Mouse (Mus musculus) ES-E14 (cell line): ENCODE results near the gene Zfp563. TPM values are rescaled to one million over a fixed set of nuclear protein-coding genes. Genes with fewer than 3 reads are reported as not detected.

Source experiments
- DNase-seq: peaks from one replicate; pipeline ENCODE4 v3.0.0-alpha.2; 2013; ENCODE audit warnings: low read depth, low spot score
- H3K27ac ChIP-seq: 2 replicates; pipeline ENCODE4 v1.5.1; 2012; ENCODE audit warnings: low read depth, mild to moderate bottlenecking, low read length, moderate library complexity, mixed read lengths; ENCODE audit not compliant: poor library complexity, insufficient read depth, severe bottlenecking
- H3K36me3 ChIP-seq: 2 replicates; pipeline ENCODE4 v1.6.1; 2012; ENCODE audit warnings: mild to moderate bottlenecking, low read length, moderate library complexity, mixed read lengths; ENCODE audit not compliant: control insufficient read depth, poor library complexity, insufficient read depth, severe bottlenecking
- H3K4me1 ChIP-seq, 2 experiments: fragments of 150-350 bp in 1 of 2; sonication (generic) in 1 of 2; 2 replicates each; pipeline ENCODE4 v1.6.1; 2012; ENCODE audit warnings: low read length in 2 of 2, mild to moderate bottlenecking in 1 of 2, mixed read lengths in 1 of 2; ENCODE audit not compliant: control insufficient read depth in 2 of 2, insufficient read depth in 2 of 2, poor library complexity in 1 of 2
- H3K4me3 ChIP-seq, 2 experiments: fragments of 150-350 bp in 1 of 2; sonication (generic) in 1 of 2; 2 replicates each; pipeline ENCODE4 v1.5.1; 2012; ENCODE audit warnings: low read length in 2 of 2, low read depth in 1 of 2, mild to moderate bottlenecking in 1 of 2, mixed read lengths in 1 of 2; ENCODE audit not compliant: insufficient read depth in 1 of 2, poor library complexity in 1 of 2, severe bottlenecking in 1 of 2
- H3K9ac ChIP-seq: 2 replicates; pipeline ENCODE4 v1.6.1; 2012; ENCODE audit warnings: low read depth, mild to moderate bottlenecking, low read length, mixed read lengths; ENCODE audit not compliant: poor library complexity, insufficient read depth, severe bottlenecking
- H3K9me3 ChIP-seq: fragments of 150-350 bp; sonication (generic); 2 replicates; pipeline ENCODE4 v1.6.1; 2012; ENCODE audit warnings: low read depth, mild to moderate bottlenecking, low read length; ENCODE audit not compliant: control insufficient read depth, insufficient read depth
- CHD2 ChIP-seq: IDR thresholded peaks from 2 replicates; pipeline ENCODE4 v1.6.1; 2014; ENCODE audit warnings: mild to moderate bottlenecking, low read depth, low read length, inconsistent platforms
- HCFC1 ChIP-seq: IDR thresholded peaks from 2 replicates; pipeline ENCODE4 v1.6.1; 2012; ENCODE audit warnings: low read length, inconsistent platforms, borderline replicate concordance; ENCODE audit not compliant: insufficient read depth
- MAFK ChIP-seq: IDR thresholded peaks from 2 replicates; pipeline ENCODE4 v1.6.1; 2014; ENCODE audit warnings: mild to moderate bottlenecking, low read depth, low read length, inconsistent platforms; ENCODE audit not compliant: insufficient read depth
- ZC3H11A ChIP-seq: IDR thresholded peaks from 2 replicates; pipeline ENCODE4 v1.6.1; 2012; ENCODE audit warnings: low read depth, mild to moderate bottlenecking, inconsistent platforms, low read length, borderline replicate concordance
- ZNF384 ChIP-seq: IDR thresholded peaks from 2 replicates; pipeline ENCODE4 v1.6.1; 2012; ENCODE audit warnings: low read depth, low read length, inconsistent platforms
- in situ Hi-C, 2 experiments: fragments of 600-800 bp; cut with MboI; formaldehyde crosslinking; loops; one replicate each; pipeline ENCODE4 v1.15.1; 2025; ENCODE audit warnings: low sequenced_read_pairs in 2 of 2, inconsistent platforms in 1 of 2; ENCODE audit not compliant: unreplicated experiment in 2 of 2
- total RNA-seq: library from RNA; depleted of rRNA; stranded (reverse); fragments of 300-350 nt; gene quantifications from 2 replicates; pipeline ENCODE4 v1.2.3, GENCODE M21; 2012; rRNA removed

Gene Zfp563
- total RNA-seq = 3.1 and 4.0 TPM in 2 replicates

- Histone ChIP-seq H3K4me1 (no peaks in the 10 kb centered on the region), H3K9ac (peak within 1 kb of the TSS; percentile 83), H3K27ac (peak within 1 kb of the TSS; percentile 88), H3K9me3 (no peaks in the 10 kb centered on the region), H3K4me3 (peak within 1 kb of the TSS; percentile 56 to 86), H3K36me3 (no peaks in the 10 kb centered on the region)
- peak; percentile 56 for DNase-seq
- TF ChIP-seq CHD2 (0 out of 2 replicates have a peak, but pooled peaks have one; percentile 29), MAFK (no peak), ZC3H11A (no peak), HCFC1 (peak; percentile 79; the same call in 1 of the 2 replicates), ZNF384 (no peak)
- in situ Hi-C loops = no loop called here
These were observed at the start of gene Zfp563 for GRCm38 (mm10) chr17:33089220-33089949. TSS of gene Zfp563 (plus strand) at chr17:33089310.

GRCm38 (mm10) chr17:33058791-33059190, 30.3 kb upstream of the Zfp563 start:
- in situ Hi-C loops = no loop called here
- TF ChIP-seq MAFK (no peak), ZC3H11A (no peak), CHD2 (no peak), ZNF384 (no peak), HCFC1 (no peak)
- H3K9ac ChIP-seq = no peak overlapping the region
- no peak overlapping the region for H3K4me3 ChIP-seq
- no peak for DNase-seq
- no peaks in the 10 kb centered on the region for H3K36me3 ChIP-seq
- peaks cover 2 to 6% of the 10 kb centered on the region in 2 experiments; a peak in 3 of 4 replicates for H3K4me1 ChIP-seq
- H3K9me3 ChIP-seq = no peaks in the 10 kb centered on the region
- H3K27ac ChIP-seq = no peak overlapping the region

- peak; percentile 47 for DNase-seq
- H3K4me3 ChIP-seq = no peak overlapping the region
- TF ChIP-seq ZNF384 (0 out of 2 replicates have a peak, but pooled peaks have one; percentile 45), CHD2 (peak; percentile 19; the same call in 1 of the 2 replicates), ZC3H11A (no peak), HCFC1 (no peak), MAFK (peak; percentile 83)
- peaks cover 2 to 6% of the 10 kb centered on the region in 2 experiments; a peak in 3 of 4 replicates for H3K4me1 ChIP-seq
- no peak overlapping the region for H3K9ac ChIP-seq
- H3K36me3 ChIP-seq = no peaks in the 10 kb centered on the region
- no peaks in the 10 kb centered on the region for H3K9me3 ChIP-seq
- no peak overlapping the region for H3K27ac ChIP-seq
- in situ Hi-C loops = no loop called here
These were observed 26.1 kb upstream of the Zfp563 start for GRCm38 (mm10) chr17:33063001-33063400.

GRCm38 (mm10) chr17:33067958-33068357, 21.2 kb upstream of the Zfp563 start, which contains the start of gene 4921501E09Rik:
TSS of gene 4921501E09Rik (minus strand) at chr17:33068058.
- Histone ChIP-seq H3K36me3 (no peaks in the 10 kb centered on the region), H3K4me3 (no peak within 1 kb of the TSS), H3K9ac (no peak within 1 kb of the TSS), H3K9me3 (no peaks in the 10 kb centered on the region), H3K4me1 (peaks cover 0 to 4% of the 10 kb centered on the region in 2 experiments; a peak in 1 of 4 replicates), H3K27ac (no peak within 1 kb of the TSS)
- no peak for DNase-seq
- in situ Hi-C loops = no loop called here
- TF ChIP-seq ZC3H11A (no peak), CHD2 (no peak), ZNF384 (no peak), HCFC1 (no peak), MAFK (no peak)
